Mouse (Mus musculus): ENCODE measurements around the gene Gnmt. TPM values are rescaled to one million over a fixed set of nuclear protein-coding genes. Genes with fewer than 3 reads are reported as not detected.

Gene Gnmt
- total RNA-seq, 1 experiment from 2014 or later, result not detected

DNA sequence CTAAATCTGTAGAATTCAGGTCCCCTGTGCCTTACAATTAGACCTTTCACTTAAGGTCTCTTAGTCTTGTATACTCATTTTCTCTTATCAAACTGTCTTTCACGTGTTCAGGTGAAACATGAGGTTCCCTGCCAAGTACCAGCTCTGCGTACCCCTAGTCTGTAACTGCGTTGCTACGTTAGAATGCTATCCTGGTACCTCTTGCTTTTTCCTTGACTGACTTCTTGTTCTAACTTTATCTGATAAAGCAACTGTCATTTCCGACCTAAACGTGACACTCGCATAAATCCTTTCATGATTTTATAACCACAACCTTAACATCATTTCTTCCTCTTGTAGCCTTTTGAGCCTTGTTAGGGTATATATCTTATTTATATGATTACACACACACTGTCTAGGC, 16.5 kb downstream of the Gnmt start:
- no peak for ATAC-seq (replicated peaks in 1 of 2; ENCODE audit: insufficient read depth in 1 of 2, low FRiP score in 2 of 2, low TSS enrichment in 1 of 2, low read depth in 1 of 2, poor library complexity in 2 of 2, severe bottlenecking in 2 of 2)

DNA sequence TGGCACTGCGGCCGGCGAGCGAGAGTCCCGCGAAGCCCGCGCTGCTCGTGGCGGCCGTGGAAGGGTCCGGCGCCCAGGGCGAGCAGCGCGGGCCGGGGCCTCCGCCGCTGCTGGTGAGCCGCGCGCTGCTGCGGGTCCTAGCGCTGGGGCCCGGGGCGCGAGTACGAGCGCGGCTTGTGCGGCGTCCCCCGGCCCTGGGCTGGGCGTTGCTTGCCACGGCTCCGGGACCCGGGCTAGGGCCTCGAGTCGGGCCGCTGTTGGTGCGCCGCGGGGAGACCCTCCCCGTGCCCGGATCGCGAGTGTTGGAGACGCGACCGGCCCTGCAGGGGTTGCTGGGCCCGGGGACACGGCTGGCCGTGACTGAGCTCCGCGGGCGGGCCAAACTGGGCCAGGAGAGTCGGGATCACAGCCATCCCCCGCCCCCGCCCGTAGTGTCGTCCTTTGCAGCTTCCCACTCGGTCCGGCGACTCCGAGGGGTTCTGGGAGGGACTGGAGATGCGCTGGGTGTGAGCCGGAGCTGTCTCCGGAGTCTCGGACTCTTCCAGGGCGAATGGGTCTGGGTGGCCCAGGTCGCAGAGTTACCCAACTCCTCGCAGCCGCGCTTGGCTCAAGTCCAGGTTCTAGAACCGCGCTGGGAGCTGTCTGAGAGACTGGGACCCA, 17.2 kb downstream of the Gnmt start:
- ATAC-seq (replicated peaks in 1 of 2; ENCODE audit: insufficient read depth in 1 of 2, low FRiP score in 2 of 2, low TSS enrichment in 1 of 2, low read depth in 1 of 2, poor library complexity in 2 of 2, severe bottlenecking in 2 of 2), result peak in 1 of 2 experiments; percentile 29; a peak in 1 of 4 replicates

DNA sequence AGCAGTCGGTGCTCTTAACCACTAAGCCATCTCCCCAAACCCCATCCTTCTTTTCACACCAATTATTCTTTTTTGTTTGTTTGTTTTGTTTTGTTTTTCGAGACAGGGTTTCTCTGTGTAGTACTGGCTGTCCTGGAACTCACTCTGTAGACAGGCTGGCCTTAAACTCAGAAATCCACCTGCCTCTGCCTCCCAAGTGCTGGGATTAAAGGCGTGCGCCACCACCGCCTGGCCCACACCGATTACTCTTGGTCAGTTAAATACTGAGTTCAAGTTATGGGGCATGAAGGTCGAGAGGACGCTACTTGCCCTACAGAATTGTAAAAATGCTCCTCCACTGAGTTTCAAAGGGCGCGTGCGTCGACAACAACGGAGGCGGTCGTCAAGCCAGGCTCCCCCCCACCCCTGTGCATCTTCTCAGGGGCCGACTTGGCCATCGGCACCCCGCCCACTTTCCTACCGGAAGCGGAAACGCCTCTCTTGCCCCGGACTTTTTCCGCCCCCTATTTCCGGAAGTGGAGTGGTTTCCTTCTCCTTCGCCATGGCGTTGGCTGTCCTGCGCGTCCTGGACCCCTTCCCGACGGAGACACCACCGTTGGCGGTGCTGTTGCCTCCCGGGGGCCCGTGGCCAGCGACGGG, 17.9 kb downstream of the Gnmt start, which contains the start of gene Pex6:
Gene Pex6 (plus strand): TSS at position 505 of the 639 bp plus-strand sequence.
- peak; percentile 84 to 90 for ATAC-seq (replicated peaks in 1 of 2; ENCODE audit: insufficient read depth in 1 of 2, low FRiP score in 2 of 2, low TSS enrichment in 1 of 2, low read depth in 1 of 2, poor library complexity in 2 of 2, severe bottlenecking in 2 of 2)

DNA sequence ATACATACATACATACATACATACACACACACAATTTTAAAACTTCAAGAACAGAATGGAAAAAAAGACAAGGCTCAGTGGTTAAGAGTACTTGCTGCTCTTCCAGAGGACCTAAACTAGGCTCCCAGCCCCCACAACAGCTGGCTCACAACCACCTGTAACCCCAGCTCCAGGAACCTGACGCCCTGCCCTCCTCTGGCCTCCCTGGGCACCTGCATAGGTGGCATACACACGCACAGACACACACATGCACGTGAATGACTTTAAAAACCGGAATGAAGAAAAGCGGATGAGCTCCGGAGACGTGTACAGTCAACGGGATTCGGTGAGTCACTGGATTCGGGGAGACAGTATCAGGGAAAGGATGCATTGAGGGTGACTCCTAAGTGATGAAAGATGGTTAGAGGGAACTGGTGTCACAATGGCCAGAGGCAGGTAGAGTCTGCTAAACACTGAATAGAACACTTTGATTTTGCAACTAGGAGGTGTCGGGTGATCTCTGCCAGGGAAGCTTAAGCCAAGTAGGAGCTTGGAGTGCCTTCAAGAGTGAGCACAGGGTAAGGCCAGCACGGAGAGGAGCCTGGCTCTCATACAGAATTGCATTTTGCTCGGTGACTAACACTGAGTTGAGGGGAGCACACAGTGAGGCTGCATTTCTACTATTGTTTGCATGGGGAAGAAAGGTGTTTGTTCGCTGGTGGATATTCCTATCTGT, 22.4 kb downstream of the Gnmt start:
- ATAC-seq (replicated peaks in 1 of 2; ENCODE audit: insufficient read depth in 1 of 2, low FRiP score in 2 of 2, low TSS enrichment in 1 of 2, low read depth in 1 of 2, poor library complexity in 2 of 2, severe bottlenecking in 2 of 2), result no peak

DNA sequence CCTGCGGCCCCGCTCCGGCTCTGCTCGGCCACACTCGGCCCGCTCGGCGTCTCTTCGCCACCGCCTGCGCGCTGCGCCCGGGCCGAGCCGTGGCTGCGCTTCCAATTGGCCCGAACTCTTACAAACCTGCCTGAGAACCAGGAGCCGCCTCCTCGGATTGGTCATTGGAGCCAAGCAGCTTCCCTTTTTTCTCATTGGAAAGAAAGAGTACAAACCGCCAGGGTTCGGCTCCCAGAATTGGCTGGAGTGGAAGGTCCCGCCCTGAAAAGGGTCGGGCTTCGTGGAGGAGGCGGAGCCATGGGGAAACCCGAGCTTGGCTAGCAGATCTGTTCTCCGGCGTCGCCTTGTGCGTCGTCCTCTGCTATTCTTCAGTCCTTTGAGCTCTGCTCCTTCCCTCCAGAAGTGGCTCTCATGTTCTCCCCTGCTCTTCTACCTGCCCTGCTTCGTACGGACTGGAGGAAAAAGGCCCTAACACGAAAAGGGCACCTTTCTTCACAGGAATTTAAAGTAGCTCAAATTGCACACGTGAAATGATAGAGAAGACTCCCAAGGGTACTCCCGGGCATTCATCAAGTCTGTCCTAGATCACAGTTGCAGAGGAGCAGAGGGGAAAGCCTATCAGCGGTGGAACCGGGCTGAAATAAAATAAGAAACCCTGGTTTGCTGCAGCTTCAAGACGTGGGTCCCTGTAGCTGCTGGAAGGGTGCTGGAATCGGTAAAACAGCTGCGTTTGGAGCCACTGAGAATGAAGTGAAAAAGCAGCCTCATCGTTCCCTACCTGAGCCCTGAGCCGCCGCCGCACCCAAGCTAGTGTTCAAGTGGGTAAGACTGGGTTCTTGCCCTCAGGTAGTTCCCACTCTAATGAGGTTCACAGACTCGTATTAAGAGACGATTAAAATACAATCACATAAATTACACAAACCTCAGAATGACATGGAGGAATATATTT, 23.8 kb downstream of the Gnmt start, which contains the start of gene Ppp2r5d:
Gene Ppp2r5d (minus strand): TSS at position 225 of the 949 bp plus-strand sequence.
- ATAC-seq (replicated peaks in 1 of 2; ENCODE audit: insufficient read depth in 1 of 2, low FRiP score in 2 of 2, low TSS enrichment in 1 of 2, low read depth in 1 of 2, poor library complexity in 2 of 2, severe bottlenecking in 2 of 2), result peak; percentile 98 to 99

DNA sequence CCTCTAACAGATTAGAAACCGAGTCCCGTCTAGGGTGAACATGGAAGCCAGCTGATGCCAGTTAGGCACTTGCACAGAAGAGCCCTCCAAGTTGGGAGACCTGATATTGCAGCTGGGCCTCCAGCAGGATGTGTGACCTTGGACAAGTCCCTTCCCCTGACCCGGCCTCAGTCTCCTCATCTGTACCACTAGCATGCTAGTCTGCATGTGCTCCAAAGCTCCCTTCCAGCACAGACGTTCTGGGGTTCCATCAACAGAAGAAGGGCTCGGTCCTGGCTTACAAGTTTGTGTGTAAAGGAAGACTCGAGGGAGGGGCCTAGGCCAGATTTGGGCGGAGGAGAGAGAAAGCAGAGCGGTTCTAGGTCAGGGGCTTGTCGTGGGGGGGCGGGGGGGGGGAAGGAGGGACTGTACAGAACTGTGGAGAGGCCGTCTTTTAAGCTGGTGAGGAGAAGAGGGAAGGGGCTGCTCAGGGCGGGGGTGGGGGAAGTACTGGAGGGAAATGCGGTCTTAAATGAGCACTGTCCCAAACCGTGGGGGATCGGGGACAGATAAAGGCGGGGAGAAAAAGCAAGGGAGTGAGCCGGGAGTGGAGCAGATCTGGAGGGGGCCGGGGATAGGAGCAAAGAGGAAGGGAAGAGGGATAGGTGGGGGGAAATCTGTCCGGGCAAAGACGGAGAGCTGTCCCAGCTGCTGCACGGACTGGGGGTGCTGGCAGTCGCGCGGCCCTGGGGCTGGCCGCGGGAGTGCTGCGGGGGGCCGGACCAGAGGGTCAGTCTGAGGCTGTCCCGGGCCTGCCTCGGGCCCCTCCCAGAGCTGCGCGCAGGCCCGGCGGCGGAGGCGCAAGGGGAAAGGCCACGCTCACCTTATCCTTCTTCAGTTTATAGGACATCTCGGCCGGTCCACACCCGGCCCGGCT, 24.7 kb downstream of the Gnmt start:
- no peak for ATAC-seq (replicated peaks in 1 of 2; ENCODE audit: insufficient read depth in 1 of 2, low FRiP score in 2 of 2, low TSS enrichment in 1 of 2, low read depth in 1 of 2, poor library complexity in 2 of 2, severe bottlenecking in 2 of 2)

DNA sequence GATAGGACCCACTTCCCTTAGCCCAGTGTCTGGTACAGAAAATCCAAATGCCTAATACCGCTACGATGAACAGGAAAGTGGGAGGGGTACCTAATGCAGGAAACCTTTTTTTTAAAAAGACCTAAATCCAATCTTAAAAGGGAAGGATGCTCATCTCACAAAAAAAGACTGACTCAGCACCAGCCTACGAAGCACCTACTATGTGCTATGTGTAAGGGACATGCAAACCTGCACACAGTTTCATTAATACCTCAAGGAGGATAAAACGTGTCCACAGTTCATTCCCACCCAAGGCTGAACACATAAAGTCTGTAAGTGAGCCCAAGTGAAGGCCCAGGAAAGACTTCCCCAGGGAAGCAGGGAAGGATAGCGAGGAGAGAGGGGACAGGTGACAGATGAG, 26.5 kb downstream of the Gnmt start:
- ATAC-seq (replicated peaks in 1 of 2; ENCODE audit: insufficient read depth in 1 of 2, low FRiP score in 2 of 2, low TSS enrichment in 1 of 2, low read depth in 1 of 2, poor library complexity in 2 of 2, severe bottlenecking in 2 of 2), result no peak

DNA sequence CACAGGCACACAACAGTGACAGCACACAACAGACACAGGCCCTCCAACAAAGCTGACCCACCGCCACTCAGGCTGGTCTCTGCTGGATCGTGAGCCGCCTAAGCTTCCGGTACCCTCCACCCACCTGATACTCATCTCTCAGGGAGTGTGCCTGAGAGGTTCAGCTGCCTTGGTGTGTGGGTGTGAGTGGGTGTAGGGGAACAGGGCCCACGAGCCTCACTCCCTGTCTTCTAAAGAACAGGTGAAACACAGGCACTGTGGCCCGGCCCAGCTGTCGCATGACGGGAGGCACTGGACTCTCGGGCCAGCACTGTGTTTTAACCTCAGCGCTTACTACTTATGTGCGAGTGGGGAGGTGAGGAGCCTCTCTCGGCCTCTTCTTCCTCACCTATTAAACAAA, 26.9 kb downstream of the Gnmt start:
- ATAC-seq (replicated peaks in 1 of 2; ENCODE audit: insufficient read depth in 1 of 2, low FRiP score in 2 of 2, low TSS enrichment in 1 of 2, low read depth in 1 of 2, poor library complexity in 2 of 2, severe bottlenecking in 2 of 2), result no peak

DNA sequence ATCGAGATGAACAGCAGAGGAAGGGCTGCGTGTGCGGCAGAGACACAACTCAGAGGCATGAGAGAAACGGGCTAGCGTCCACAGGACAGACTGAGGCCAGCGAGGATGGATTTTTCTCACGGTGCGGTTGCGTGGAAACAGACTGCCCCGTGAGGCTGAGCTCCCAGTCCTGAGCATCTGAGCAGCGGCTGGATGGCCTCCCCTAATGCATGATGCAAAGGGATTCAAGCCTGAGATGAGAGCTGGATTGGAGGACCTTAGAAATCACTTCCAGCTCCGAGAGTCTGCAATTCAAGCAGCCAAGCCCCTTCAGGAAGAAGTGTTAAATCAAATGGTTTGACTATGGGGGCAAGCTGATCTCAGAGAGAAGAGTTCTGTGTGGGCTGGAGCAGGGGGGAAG, 27.5 kb downstream of the Gnmt start:
- no peak for ATAC-seq (replicated peaks in 1 of 2; ENCODE audit: insufficient read depth in 1 of 2, low FRiP score in 2 of 2, low TSS enrichment in 1 of 2, low read depth in 1 of 2, poor library complexity in 2 of 2, severe bottlenecking in 2 of 2)

DNA sequence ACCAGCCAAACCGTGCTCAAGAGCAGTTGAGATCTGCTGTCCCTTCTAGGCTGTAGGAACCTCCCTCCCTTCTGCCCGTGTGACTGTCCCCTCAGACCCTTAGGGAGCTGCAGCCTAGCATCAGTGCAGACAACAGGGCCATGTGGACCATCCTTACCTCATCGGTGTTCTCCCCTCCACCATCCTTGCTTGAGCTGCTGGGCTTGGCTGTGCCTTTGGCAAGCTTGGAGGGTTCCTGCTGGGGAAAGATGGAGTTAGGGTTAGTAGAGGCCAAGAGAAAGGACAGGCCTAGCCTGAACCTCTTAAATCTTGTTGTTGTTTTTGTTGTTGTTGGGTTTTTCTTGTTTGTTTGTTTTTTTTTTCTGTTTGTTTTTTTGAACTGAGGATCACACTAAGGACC, 29.1 kb downstream of the Gnmt start:
- ATAC-seq (replicated peaks in 1 of 2; ENCODE audit: insufficient read depth in 1 of 2, low FRiP score in 2 of 2, low TSS enrichment in 1 of 2, low read depth in 1 of 2, poor library complexity in 2 of 2, severe bottlenecking in 2 of 2), result no peak

DNA sequence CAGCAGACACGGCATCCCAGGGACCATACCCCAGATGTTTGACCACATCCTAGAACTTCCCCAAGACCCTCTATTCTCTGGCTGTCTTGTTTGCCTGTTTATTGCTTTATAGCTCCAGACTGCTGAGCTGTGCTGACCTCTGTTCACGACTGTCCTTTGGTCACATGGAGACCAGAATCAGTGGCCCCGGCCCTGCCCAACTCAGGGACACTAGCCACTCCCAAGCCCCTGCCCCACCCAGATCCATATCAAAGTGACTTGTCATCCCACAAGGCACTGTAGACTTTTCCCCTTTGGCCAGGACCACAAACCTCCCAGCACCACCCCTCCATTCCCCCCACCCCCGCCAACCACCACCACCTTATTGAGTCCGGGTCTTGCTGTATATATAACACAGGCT, 29.7 kb downstream of the Gnmt start:
- ATAC-seq (replicated peaks in 1 of 2; ENCODE audit: insufficient read depth in 1 of 2, low FRiP score in 2 of 2, low TSS enrichment in 1 of 2, low read depth in 1 of 2, poor library complexity in 2 of 2, severe bottlenecking in 2 of 2), result no peak

DNA sequence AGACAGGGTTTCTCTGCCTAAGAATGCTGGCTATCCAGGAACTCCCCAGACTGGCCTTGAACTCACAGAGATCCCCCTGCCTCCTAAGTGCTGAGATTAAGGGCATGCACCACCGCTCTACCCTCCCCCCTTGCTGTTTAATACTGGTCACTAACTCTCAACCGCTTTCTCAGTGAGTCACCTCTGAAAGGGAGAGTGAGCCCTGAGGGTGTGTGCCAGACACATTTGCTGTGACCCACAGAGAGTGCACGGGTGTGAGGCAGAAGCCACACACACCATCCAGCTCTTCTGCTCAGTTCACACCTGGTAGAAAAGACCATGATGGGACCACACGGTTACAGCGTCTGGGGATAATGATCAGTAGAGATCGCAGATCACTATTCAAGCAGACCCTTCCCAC, 30.5 kb downstream of the Gnmt start:
- ATAC-seq (replicated peaks in 1 of 2; ENCODE audit: insufficient read depth in 1 of 2, low FRiP score in 2 of 2, low TSS enrichment in 1 of 2, low read depth in 1 of 2, poor library complexity in 2 of 2, severe bottlenecking in 2 of 2), result no peak

DNA sequence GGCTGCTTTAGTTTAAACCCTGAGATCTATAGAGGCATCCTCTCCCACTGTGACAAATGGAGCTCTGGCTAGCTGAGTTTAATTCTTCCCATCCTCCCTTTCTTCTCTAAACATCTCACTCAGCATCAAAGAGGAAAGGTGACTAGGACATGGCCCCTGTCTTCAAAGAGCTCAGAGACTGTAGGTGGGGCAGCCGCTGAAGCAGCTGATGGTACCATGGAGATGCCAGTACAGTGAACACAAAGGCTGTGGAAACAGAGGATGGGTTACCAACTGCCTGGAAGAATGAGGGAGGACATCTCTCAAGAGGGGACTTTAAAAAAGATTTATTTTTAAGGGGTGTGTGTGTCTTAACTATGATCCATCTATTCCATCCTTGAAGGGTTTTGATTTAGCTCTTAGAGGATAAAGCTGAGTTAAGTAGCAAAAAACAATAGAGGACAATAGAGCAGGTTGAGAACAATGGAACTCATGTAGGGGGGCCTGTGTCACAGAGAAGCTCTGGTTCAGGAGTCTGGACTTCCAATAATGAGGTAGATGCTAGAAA, 34.4 kb downstream of the Gnmt start:
- ATAC-seq (replicated peaks in 1 of 2; ENCODE audit: insufficient read depth in 1 of 2, low FRiP score in 2 of 2, low TSS enrichment in 1 of 2, low read depth in 1 of 2, poor library complexity in 2 of 2, severe bottlenecking in 2 of 2), result no peak

DNA sequence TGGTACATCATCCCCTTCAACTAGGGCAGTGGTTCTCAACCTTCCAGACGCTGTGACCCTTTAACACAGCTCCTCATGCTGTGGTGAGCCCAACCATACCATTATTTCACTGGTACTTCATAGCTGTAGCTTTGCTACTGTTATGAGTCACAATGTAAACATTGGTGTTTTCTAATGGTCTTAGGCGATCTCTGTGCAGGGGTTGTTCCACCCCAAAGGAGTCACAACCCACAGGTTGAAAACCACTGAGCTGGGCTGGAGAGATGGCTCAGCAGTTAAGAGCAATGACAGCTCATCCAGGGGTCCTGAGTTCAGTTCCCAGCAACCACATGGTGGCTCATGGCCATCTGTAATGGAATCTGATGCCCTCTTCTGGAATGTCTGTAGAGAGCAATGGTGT, 37.6 kb downstream of the Gnmt start:
- ATAC-seq (replicated peaks in 1 of 2; ENCODE audit: insufficient read depth in 1 of 2, low FRiP score in 2 of 2, low TSS enrichment in 1 of 2, low read depth in 1 of 2, poor library complexity in 2 of 2, severe bottlenecking in 2 of 2), result no peak

DNA sequence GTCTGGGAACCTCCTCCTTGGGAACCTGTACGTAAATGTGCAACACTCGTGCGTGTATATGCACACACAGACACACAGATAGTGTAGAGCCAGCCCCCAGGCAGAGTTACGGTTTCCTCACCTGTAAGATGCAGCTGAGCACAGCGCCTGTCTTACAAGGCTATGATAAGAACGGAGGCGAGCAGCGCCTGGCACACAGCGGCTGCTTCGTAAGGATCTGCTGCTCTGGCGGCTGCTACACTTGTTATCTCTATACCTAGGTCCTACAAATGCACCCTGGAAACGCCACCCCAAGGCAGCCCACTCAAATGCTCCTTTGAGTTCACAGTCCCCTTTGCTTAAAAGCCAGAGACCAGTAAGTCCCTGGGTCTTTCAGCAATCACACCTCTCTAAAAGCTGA, 38.3 kb downstream of the Gnmt start:
- no peak for ATAC-seq (replicated peaks in 1 of 2; ENCODE audit: insufficient read depth in 1 of 2, low FRiP score in 2 of 2, low TSS enrichment in 1 of 2, low read depth in 1 of 2, poor library complexity in 2 of 2, severe bottlenecking in 2 of 2)

DNA sequence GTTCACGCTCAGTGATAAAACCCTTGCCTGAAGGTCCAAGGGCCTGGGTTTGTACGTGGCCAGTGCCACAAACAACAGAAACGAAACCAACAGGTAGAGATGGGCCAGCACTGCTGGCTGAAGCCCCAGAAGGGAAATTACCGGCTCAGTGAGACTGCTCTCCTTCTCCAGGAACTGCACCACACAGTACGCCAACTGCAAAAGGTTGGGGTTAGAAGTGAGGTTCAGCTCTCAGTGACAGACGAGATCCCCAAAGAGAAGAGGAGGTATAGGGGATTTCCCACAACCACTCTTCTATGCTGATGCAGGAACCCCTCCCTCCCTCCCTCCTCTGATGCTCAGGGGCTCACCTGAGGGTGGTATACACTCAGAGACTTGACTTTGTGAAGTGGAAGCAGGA, 43.1 kb downstream of the Gnmt start:
- no peak for ATAC-seq (replicated peaks in 1 of 2; ENCODE audit: insufficient read depth in 1 of 2, low FRiP score in 2 of 2, low TSS enrichment in 1 of 2, low read depth in 1 of 2, poor library complexity in 2 of 2, severe bottlenecking in 2 of 2)

All from hematopoietic stem cell, adult 5-6 weeks (primary cell).